Mouse (Mus musculus): ENCODE data around the gene Akap7. TPM values are rescaled to one million over a fixed set of nuclear protein-coding genes. Genes with fewer than 3 reads are reported as not detected.

Gene Akap7
- polyA plus RNA-seq, 1 experiment: 91.9 TPM

GRCm38 (mm10) chr10:25219220-25219628 is 88.4 kb downstream of the Akap7 start:
- H3K27me3 ChIP-seq (ENCODE audit: control insufficient read depth, insufficient read depth, low read length): no peaks in the 10 kb centered on the region
- peak; percentile 78 to 86 for DNase-seq
- no peak overlapping the region for H3K27ac ChIP-seq (ENCODE audit: insufficient read depth, low read length)
- no peak overlapping the region for H3K4me3 ChIP-seq (replicated peaks; ENCODE audit: insufficient read depth, low read depth, low read length)
- H3K4me1 ChIP-seq (ENCODE audit: control insufficient read depth, insufficient read depth, low read length): peaks cover 4% of the 10 kb centered on the region
- no peak for TF ChIP-seq POLR2A (IDR thresholded peaks at IDR 0.05; ENCODE audit: borderline replicate concordance, insufficient read depth, low read length)
- TF ChIP-seq CTCF (IDR thresholded peaks at IDR 0.05; ENCODE audit: borderline replicate concordance, insufficient read depth, low read depth, low read length): peak; percentile 90
- 20% methylated on average over 7 of the region's 7 CpGs for WGBS

- Histone ChIP-seq H3K4me3 (replicated peaks; ENCODE audit: insufficient read depth, low read depth, low read length) (no peak overlapping the region), H3K4me1 (ENCODE audit: control insufficient read depth, insufficient read depth, low read length) (peaks cover 4% of the 10 kb centered on the region), H3K27me3 (ENCODE audit: control insufficient read depth, insufficient read depth, low read length) (no peaks in the 10 kb centered on the region), H3K27ac (ENCODE audit: insufficient read depth, low read length) (no peak overlapping the region)
- WGBS: 73% methylated on average over 7 of the region's 7 CpGs
- peak in 1 of 2 experiments; percentile 19 for DNase-seq
- TF ChIP-seq CTCF (IDR thresholded peaks at IDR 0.05; ENCODE audit: borderline replicate concordance, insufficient read depth, low read depth, low read length) (no peak), POLR2A (IDR thresholded peaks at IDR 0.05; ENCODE audit: borderline replicate concordance, insufficient read depth, low read length) (no peak)
Measured at GRCm38 (mm10) chr10:25218746-25219145, 88.9 kb downstream of the Akap7 start.

GRCm38 (mm10) chr10:25215977-25216376 is 91.7 kb downstream of the Akap7 start:
- no peak overlapping the region for H3K27ac ChIP-seq (ENCODE audit: insufficient read depth, low read length)
- no peak for DNase-seq
- TF ChIP-seq CTCF (IDR thresholded peaks at IDR 0.05; ENCODE audit: borderline replicate concordance, insufficient read depth, low read depth, low read length): no peak
- TF ChIP-seq POLR2A (IDR thresholded peaks at IDR 0.05; ENCODE audit: borderline replicate concordance, insufficient read depth, low read length): no peak
- no peaks in the 10 kb centered on the region for H3K27me3 ChIP-seq (ENCODE audit: control insufficient read depth, insufficient read depth, low read length)
- 61% methylated on average over 3 of the region's 3 CpGs for WGBS
- H3K4me3 ChIP-seq (replicated peaks; ENCODE audit: insufficient read depth, low read depth, low read length): no peak overlapping the region
- peaks cover 4% of the 10 kb centered on the region for H3K4me1 ChIP-seq (ENCODE audit: control insufficient read depth, insufficient read depth, low read length)

GRCm38 (mm10) chr10:25213716-25214115 is 94.0 kb downstream of the Akap7 start:
- Histone ChIP-seq H3K27ac (ENCODE audit: insufficient read depth, low read length) (no peak overlapping the region), H3K4me1 (ENCODE audit: control insufficient read depth, insufficient read depth, low read length) (peaks cover 2% of the 10 kb centered on the region), H3K27me3 (ENCODE audit: control insufficient read depth, insufficient read depth, low read length) (no peaks in the 10 kb centered on the region), H3K4me3 (replicated peaks; ENCODE audit: insufficient read depth, low read depth, low read length) (no peak overlapping the region)
- no peak for DNase-seq
- TF ChIP-seq POLR2A (IDR thresholded peaks at IDR 0.05; ENCODE audit: borderline replicate concordance, insufficient read depth, low read length) (no peak), CTCF (IDR thresholded peaks at IDR 0.05; ENCODE audit: borderline replicate concordance, insufficient read depth, low read depth, low read length) (no peak)
- WGBS: 94% methylated on average over 4 of the region's 4 CpGs

GRCm38 (mm10) chr10:25208619-25209018 is 99.1 kb downstream of the Akap7 start:
- no peaks in the 10 kb centered on the region for H3K27me3 ChIP-seq (ENCODE audit: control insufficient read depth, insufficient read depth, low read length)
- H3K4me1 ChIP-seq (ENCODE audit: control insufficient read depth, insufficient read depth, low read length): no peaks in the 10 kb centered on the region
- DNase-seq: no peak
- 60% methylated on average over 7 of the region's 7 CpGs for WGBS
- no peak overlapping the region for H3K27ac ChIP-seq (ENCODE audit: insufficient read depth, low read length)
- H3K4me3 ChIP-seq (replicated peaks; ENCODE audit: insufficient read depth, low read depth, low read length): no peak overlapping the region
- TF ChIP-seq CTCF (IDR thresholded peaks at IDR 0.05; ENCODE audit: borderline replicate concordance, insufficient read depth, low read depth, low read length) (no peak), POLR2A (IDR thresholded peaks at IDR 0.05; ENCODE audit: borderline replicate concordance, insufficient read depth, low read length) (no peak)

GRCm38 (mm10) chr10:25207866-25208265 is 99.8 kb downstream of the Akap7 start:
- no peak overlapping the region for H3K4me3 ChIP-seq (replicated peaks; ENCODE audit: insufficient read depth, low read depth, low read length)
- no peaks in the 10 kb centered on the region for H3K27me3 ChIP-seq (ENCODE audit: control insufficient read depth, insufficient read depth, low read length)
- DNase-seq: no peak
- 48% methylated on average over 6 of the region's 6 CpGs for WGBS
- H3K4me1 ChIP-seq (ENCODE audit: control insufficient read depth, insufficient read depth, low read length): no peaks in the 10 kb centered on the region
- no peak overlapping the region for H3K27ac ChIP-seq (ENCODE audit: insufficient read depth, low read length)
- TF ChIP-seq POLR2A (IDR thresholded peaks at IDR 0.05; ENCODE audit: borderline replicate concordance, insufficient read depth, low read length) (no peak), CTCF (IDR thresholded peaks at IDR 0.05; ENCODE audit: borderline replicate concordance, insufficient read depth, low read depth, low read length) (peak; percentile 55; the same call in 1 of the 2 replicates)

- H3K4me1 ChIP-seq (ENCODE audit: control insufficient read depth, insufficient read depth, low read length): peaks cover 5% of the 10 kb centered on the region
- peak overlapping the region; percentile 87 for H3K27ac ChIP-seq (ENCODE audit: insufficient read depth, low read length)
- H3K4me3 ChIP-seq (replicated peaks; ENCODE audit: insufficient read depth, low read depth, low read length): no peak overlapping the region
- no peak for TF ChIP-seq POLR2A (IDR thresholded peaks at IDR 0.05; ENCODE audit: borderline replicate concordance, insufficient read depth, low read length)
- no peak for TF ChIP-seq CTCF (IDR thresholded peaks at IDR 0.05; ENCODE audit: borderline replicate concordance, insufficient read depth, low read depth, low read length)
- no peak for DNase-seq
- H3K27me3 ChIP-seq (ENCODE audit: control insufficient read depth, insufficient read depth, low read length): no peaks in the 10 kb centered on the region
- 57% methylated on average over 7 of the region's 7 CpGs for WGBS
Measured at GRCm38 (mm10) chr10:25200691-25201090, 107.0 kb downstream of the Akap7 start.

- DNase-seq: peak; percentile 91 to 93
- Histone ChIP-seq H3K4me3 (replicated peaks; ENCODE audit: insufficient read depth, low read depth, low read length) (peak overlapping the region; percentile 80), H3K4me1 (ENCODE audit: control insufficient read depth, insufficient read depth, low read length) (peaks cover 5% of the 10 kb centered on the region), H3K27me3 (ENCODE audit: control insufficient read depth, insufficient read depth, low read length) (no peaks in the 10 kb centered on the region), H3K27ac (ENCODE audit: insufficient read depth, low read length) (peak overlapping the region; percentile 87)
- peak; percentile 11; the same call in 1 of the 2 replicates for TF ChIP-seq CTCF (IDR thresholded peaks at IDR 0.05; ENCODE audit: borderline replicate concordance, insufficient read depth, low read depth, low read length)
- peak; percentile 83; the same call in 1 of the 2 replicates for TF ChIP-seq POLR2A (IDR thresholded peaks at IDR 0.05; ENCODE audit: borderline replicate concordance, insufficient read depth, low read length)
- 2% methylated on average over 32 of the region's 32 CpGs for WGBS
Measured at GRCm38 (mm10) chr10:25199510-25200353, 107.9 kb downstream of the Akap7 start.
